Mouse (Mus musculus) limb, embryonic 15.5 days (tissue): Measurements from ENCODE around the gene Zdhhc24. TPM values are rescaled to one million over a fixed set of nuclear protein-coding genes. Genes with fewer than 3 reads are reported as not detected.
"Not testable (repeated sequence)": the region's sequence is repeated elsewhere in the genome, so short reads cannot be mapped to it uniquely, and the experiment has no call there.

Source experiments
- ATAC-seq: fragments of 200-750 bp; cut with Nextera tagmentation; 2 replicates; pipeline ENCODE4 v1.8.0; 2017; ENCODE audit warnings: low read depth, moderate TSS enrichment; ENCODE audit not compliant: insufficient number of reproducible peaks, low FRiP score, low TSS enrichment
- H3K27ac ChIP-seq: fragments of 300-500 bp; sonication (generic); 2 replicates; pipeline ENCODE4 v1.5.1; 2015; ENCODE audit warnings: moderate library complexity, mild to moderate bottlenecking, inconsistent platforms
- H3K27me3 ChIP-seq: fragments of 300-500 bp; sonication (generic); 2 replicates; pipeline ENCODE4 v1.6.1; 2015; ENCODE audit warnings: inconsistent platforms
- H3K36me3 ChIP-seq: fragments of 300-500 bp; sonication (generic); 2 replicates; pipeline ENCODE4 v1.6.1; 2015; ENCODE audit warnings: inconsistent platforms
- H3K4me1 ChIP-seq: fragments of 300-500 bp; sonication (generic); 2 replicates; pipeline ENCODE4 v1.6.1; 2015; ENCODE audit warnings: inconsistent platforms
- H3K4me2 ChIP-seq: fragments of 300-500 bp; sonication (generic); 2 replicates; pipeline ENCODE4 v1.6.1; 2015; ENCODE audit warnings: mild to moderate bottlenecking, inconsistent platforms
- H3K4me3 ChIP-seq: fragments of 300-500 bp; sonication (generic); 2 replicates; pipeline ENCODE4 v1.5.1; 2015; ENCODE audit warnings: mild to moderate bottlenecking, inconsistent platforms
- H3K9ac ChIP-seq: fragments of 300-500 bp; sonication (generic); 2 replicates; pipeline ENCODE4 v1.6.1; 2015; ENCODE audit warnings: inconsistent platforms
- H3K9me3 ChIP-seq: fragments of 300-500 bp; sonication (generic); 2 replicates; pipeline ENCODE4 v1.6.1; 2016; ENCODE audit warnings: inconsistent platforms
- WGBS: fragments of 180-500 bp; shearing (Covaris S2); methylation state at CpG from one replicate; pipeline ENCODE4 v1.1.7; 2015; 5-methylcytosine and 5-hydroxymethylcytosine counted together
- polyA plus RNA-seq: library from polyadenylated mRNA; unstranded; fragments of >200 nt; fragmentation: Nextera tagmentation; extraction: Ambion mirVana; gene quantifications from 2 replicates; pipeline ENCODE4 v1.2.1, GENCODE M21; 2015

Zdhhc24 gene
- polyA plus RNA-seq, 1 experiment from 2014 or later = 9.9 TPM

- H3K4me2 ChIP-seq = no peak overlapping the region
- peaks cover 3% of the 10 kb centered on the region; the same call in 1 of the 2 replicates for H3K27me3 ChIP-seq
- 43% methylated on average over 5 of the region's 5 CpGs for WGBS
- no peak overlapping the region for H3K9ac ChIP-seq
- peaks cover 7% of the 10 kb centered on the region for H3K4me1 ChIP-seq
- H3K4me3 ChIP-seq = no peak overlapping the region
- no peaks in the 10 kb centered on the region for H3K9me3 ChIP-seq
- no peaks in the 10 kb centered on the region for H3K36me3 ChIP-seq
- ATAC-seq = no peak
- H3K27ac ChIP-seq = no peak overlapping the region
Observed at GRCm38 (mm10) chr19:4850281-4850680, 28.2 kb upstream of the Zdhhc24 start.

GRCm38 (mm10) chr19:4854552-4855469 lies 23.7 kb upstream of the Zdhhc24 start, which contains the start of gene Ctsf:
Gene Ctsf, plus strand, starts transcription at chr19:4855130.
- no peaks in the 10 kb centered on the region for H3K27me3 ChIP-seq
- H3K4me2 ChIP-seq = peak within 1 kb of the TSS; percentile 96
- peak within 1 kb of the TSS; percentile 59 for H3K9ac ChIP-seq
- WGBS = 3% methylated on average over 44 of the region's 45 CpGs
- H3K27ac ChIP-seq = peak within 1 kb of the TSS; percentile 9; the same call in 1 of the 2 replicates
- H3K4me1 ChIP-seq = peaks cover 14% of the 10 kb centered on the region
- peak within 1 kb of the TSS; percentile 60 for H3K4me3 ChIP-seq
- peak; percentile 68 for ATAC-seq
- H3K9me3 ChIP-seq = no peaks in the 10 kb centered on the region
- H3K36me3 ChIP-seq = 0 out of 2 replicates have a peak, but pooled peaks cover under 1% of the 10 kb centered on the region

- peak; percentile 42; the same call in 1 of the 2 replicates for ATAC-seq
- WGBS = 3% methylated on average over 14 of the region's 14 CpGs
Observed at GRCm38 (mm10) chr19:4855470-4855820, 23.0 kb upstream of the Zdhhc24 start.

GRCm38 (mm10) chr19:4855951-4856350 lies 22.5 kb upstream of the Zdhhc24 start:
- WGBS = 85% methylated on average over 4 of the region's 4 CpGs
- ATAC-seq = no peak

More at GRCm38 (mm10) chr19:4855470-4855820, 23.0 kb upstream of the Zdhhc24 start:
- Histone ChIP-seq H3K9me3 (no peaks in the 10 kb centered on the region), H3K27me3 (no peaks in the 10 kb centered on the region), H3K9ac (peak overlapping the region; percentile 59), H3K4me1 (peaks cover 14% of the 10 kb centered on the region), H3K27ac (peak overlapping the region; percentile 9; the same call in 1 of the 2 replicates), H3K4me3 (peak overlapping the region; percentile 60), H3K36me3 (0 out of 2 replicates have a peak, but pooled peaks cover 6% of the 10 kb centered on the region), H3K4me2 (peak overlapping the region; percentile 96)

GRCm38 (mm10) chr19:4859081-4859480 lies 19.4 kb upstream of the Zdhhc24 start:
- 0 out of 2 replicates have a peak, but pooled peaks cover 11% of the 10 kb centered on the region for H3K36me3 ChIP-seq
- ATAC-seq = no peak
- H3K4me2 ChIP-seq = no peak overlapping the region
- H3K9ac ChIP-seq = no peak overlapping the region
- no peaks in the 10 kb centered on the region for H3K9me3 ChIP-seq
- H3K27me3 ChIP-seq = no peaks in the 10 kb centered on the region
- no peak overlapping the region for H3K27ac ChIP-seq
- peaks cover 14% of the 10 kb centered on the region for H3K4me1 ChIP-seq
- 61% methylated on average over 6 of the region's 6 CpGs for WGBS
- H3K4me3 ChIP-seq = no peak overlapping the region

More at GRCm38 (mm10) chr19:4855951-4856350, 22.5 kb upstream of the Zdhhc24 start:
- Histone ChIP-seq H3K9ac (no peak overlapping the region), H3K9me3 (no peaks in the 10 kb centered on the region), H3K27ac (no peak overlapping the region), H3K4me2 (peak overlapping the region; percentile 96), H3K4me1 (peaks cover 14% of the 10 kb centered on the region), H3K27me3 (no peaks in the 10 kb centered on the region), H3K4me3 (peak overlapping the region; percentile 60; the same call in 1 of the 2 replicates), H3K36me3 (0 out of 2 replicates have a peak, but pooled peaks cover 11% of the 10 kb centered on the region)

- H3K4me2 ChIP-seq = no peak overlapping the region
- no peaks in the 10 kb centered on the region for H3K9me3 ChIP-seq
- peaks cover 6% of the 10 kb centered on the region for H3K4me1 ChIP-seq
- WGBS = 75% methylated on average over 6 of the region's 6 CpGs
- H3K4me3 ChIP-seq = no peak overlapping the region
- peaks cover 16% of the 10 kb centered on the region for H3K27me3 ChIP-seq
- no peak for ATAC-seq
- H3K27ac ChIP-seq = no peak overlapping the region
- no peak overlapping the region for H3K9ac ChIP-seq
- 0 out of 2 replicates have a peak, but pooled peaks cover 11% of the 10 kb centered on the region for H3K36me3 ChIP-seq
Observed at GRCm38 (mm10) chr19:4863048-4863447, 15.4 kb upstream of the Zdhhc24 start.

- 6% methylated on average over 17 of the region's 17 CpGs for WGBS
- Histone ChIP-seq H3K4me2 (peak overlapping the region; percentile 24; the same call in 1 of the 2 replicates), H3K36me3 (0 out of 2 replicates have a peak, but pooled peaks cover 7% of the 10 kb centered on the region), H3K4me1 (peaks cover 6% of the 10 kb centered on the region), H3K4me3 (0 out of 2 replicates have a peak overlapping the region, but pooled peaks have one; percentile 9), H3K9ac (no peak overlapping the region), H3K27ac (no peak overlapping the region), H3K27me3 (peaks cover 16% of the 10 kb centered on the region), H3K9me3 (no peaks in the 10 kb centered on the region)
- 0 out of 2 replicates have a peak, but pooled peaks have one; percentile 17 for ATAC-seq
Observed at GRCm38 (mm10) chr19:4865147-4865546, 13.3 kb upstream of the Zdhhc24 start.

GRCm38 (mm10) chr19:4874613-4875012 lies 3.9 kb upstream of the Zdhhc24 start:
- H3K4me3 ChIP-seq, H3K36me3 ChIP-seq, H3K27ac ChIP-seq, H3K9me3 ChIP-seq, H3K9ac ChIP-seq, ATAC-seq, H3K4me2 ChIP-seq, H3K27me3 ChIP-seq: not testable (repeated sequence)
- peaks cover 22% of the 10 kb centered on the region for H3K4me1 ChIP-seq
- 74% methylated on average over 1 of the region's 1 CpGs for WGBS

- no peaks in the 10 kb centered on the region for H3K36me3 ChIP-seq
- no peak overlapping the region for H3K9ac ChIP-seq
- WGBS = 75% methylated on average over 2 of the region's 4 CpGs
- no peak overlapping the region for H3K27ac ChIP-seq
- H3K4me3 ChIP-seq = no peak overlapping the region
- no peak overlapping the region for H3K4me2 ChIP-seq
- H3K9me3 ChIP-seq = no peaks in the 10 kb centered on the region
- peaks cover 29% of the 10 kb centered on the region for H3K4me1 ChIP-seq
- H3K27me3 ChIP-seq = no peaks in the 10 kb centered on the region
- no peak for ATAC-seq
Observed at GRCm38 (mm10) chr19:4876241-4876640, 2.2 kb upstream of the Zdhhc24 start.

- Histone ChIP-seq H3K4me1 (peaks cover 29% of the 10 kb centered on the region), H3K36me3 (no peaks in the 10 kb centered on the region), H3K9me3 (no peaks in the 10 kb centered on the region), H3K4me2 (no peak overlapping the region), H3K9ac (no peak overlapping the region), H3K27ac (no peak overlapping the region), H3K27me3 (no peaks in the 10 kb centered on the region), H3K4me3 (no peak overlapping the region)
- WGBS = 59% methylated on average over 3 of the region's 3 CpGs
- no peak for ATAC-seq
Observed at GRCm38 (mm10) chr19:4876755-4877154, 1.7 kb upstream of the Zdhhc24 start.

GRCm38 (mm10) chr19:4877785-4878184 lies 683 bp upstream of the Zdhhc24 start, which contains the start of gene Actn3:
Gene Actn3, minus strand, starts transcription at chr19:4877909.
- H3K9me3 ChIP-seq = no peaks in the 10 kb centered on the region
- H3K4me3 ChIP-seq = peak within 1 kb of the TSS; percentile 81
- H3K4me2 ChIP-seq = peak within 1 kb of the TSS; percentile 92
- H3K27me3 ChIP-seq = no peaks in the 10 kb centered on the region
- WGBS = 1% methylated on average over 17 of the region's 17 CpGs
- peak within 1 kb of the TSS; percentile 71 for H3K27ac ChIP-seq
- H3K9ac ChIP-seq = peak within 1 kb of the TSS; percentile 93
- H3K36me3 ChIP-seq = no peaks in the 10 kb centered on the region
- ATAC-seq = no peak
- H3K4me1 ChIP-seq = peaks cover 29% of the 10 kb centered on the region

GRCm38 (mm10) chr19:4879324-4879703 lies 846 bp downstream of the Zdhhc24 start:
- H3K36me3 ChIP-seq = no peaks in the 10 kb centered on the region
- H3K4me1 ChIP-seq = peaks cover 29% of the 10 kb centered on the region
- 41% methylated on average over 10 of the region's 10 CpGs for WGBS
- peak overlapping the region; percentile 92 for H3K4me2 ChIP-seq
- H3K27ac ChIP-seq = no peak overlapping the region
- H3K9me3 ChIP-seq = no peaks in the 10 kb centered on the region
- ATAC-seq = no peak
- H3K9ac ChIP-seq = no peak overlapping the region
- H3K4me3 ChIP-seq = peak overlapping the region; percentile 81
- no peaks in the 10 kb centered on the region for H3K27me3 ChIP-seq
